9 mouse cellular contexts compared by ENCODE assay signal in the genomic region with DNA sequence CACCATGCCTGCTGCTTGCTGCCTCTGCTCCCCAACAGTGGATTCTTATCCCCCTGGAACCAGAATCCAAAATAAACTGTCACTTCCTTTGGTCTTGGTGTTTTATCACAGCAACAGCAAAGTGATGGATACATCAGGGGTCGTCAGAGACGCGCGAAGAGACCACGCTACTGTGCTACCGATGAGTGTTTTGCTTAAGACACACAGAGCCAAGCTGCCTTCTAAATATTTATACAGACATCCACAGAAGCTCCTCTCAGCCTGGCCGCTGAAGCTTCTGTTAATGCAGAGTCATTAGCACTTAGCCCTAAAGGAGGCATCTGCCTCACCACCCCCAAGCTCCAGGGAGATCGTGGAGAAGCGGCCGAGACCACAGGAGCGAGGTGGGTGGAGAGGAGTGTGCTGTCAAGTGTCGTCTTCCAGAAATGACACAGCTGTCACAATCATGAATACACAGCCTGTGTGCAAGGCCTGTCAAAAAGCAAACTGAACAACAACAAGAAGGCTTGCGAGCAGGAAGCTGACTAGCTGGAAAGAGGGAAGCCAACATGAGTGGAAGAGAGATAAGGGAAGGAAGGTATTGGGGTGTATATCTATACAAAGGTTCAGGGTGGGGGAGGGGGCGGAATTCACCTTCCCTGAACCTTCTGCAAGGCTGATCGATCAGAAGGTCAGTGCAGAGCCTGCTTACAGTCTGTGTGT.
DNase-seq lines count a peak whose midpoint lies in the region; ATAC-seq and TF ChIP-seq lines count a peak whose summit lies in the region.
"Had no signal": no experiment of that assay in that cellular context is flagged by ENCODE, and none has a peak within 500 bp of the region (broad histone marks: within the 10 kb centered on the region; RNA-seq: fewer than 3 reads in every experiment).

No protein-coding gene starts in this region.

- ATAC-seq in heart, embryonic 11.5 days (replicated peaks; ENCODE audit: insufficient number of reproducible peaks, low FRiP score, low TSS enrichment), result no peak
- ATAC-seq in G1E (ENCODE audit: extremely low read depth, insufficient number of reproducible peaks, low FRiP score, poor library complexity, severe bottlenecking), result 0 out of 2 replicates have a peak, but pooled peaks have one; percentile 12
- no peak for ATAC-seq in hindbrain, embryonic 14.5 days (ENCODE audit: low FRiP score)
- peak; percentile 54 for ATAC-seq in megakaryocyte-erythroid progenitor cell, adult 5-6 weeks (replicated peaks; ENCODE audit: low FRiP score, low TSS enrichment, poor library complexity, severe bottlenecking)
- no peak for ATAC-seq in activated CD4-positive, CD25-positive, alpha-beta regulatory T cell, adult 4 months

- H3K27me3 ChIP-seq in heart, embryonic 11.5 days (ENCODE audit: control insufficient read depth, insufficient read depth, low read length), result no peaks in the 10 kb centered on the region
- no peaks in the 10 kb centered on the region for H3K27me3 ChIP-seq in G1E (ENCODE audit: insufficient read depth, low read length)
- no peaks in the 10 kb centered on the region for H3K27me3 ChIP-seq in hindbrain, embryonic 14.5 days (ENCODE audit: control insufficient read depth, insufficient read depth, low read length)
- H3K27me3 ChIP-seq: neural tube, embryonic 12.5 days had no signal

- no peaks in the 10 kb centered on the region for H3K36me3 ChIP-seq in heart, embryonic 11.5 days (ENCODE audit: control insufficient read depth, insufficient read depth, low read length)
- no peaks in the 10 kb centered on the region for H3K36me3 ChIP-seq in G1E (replicated peaks)
- H3K36me3 ChIP-seq in hindbrain, embryonic 14.5 days (replicated peaks; ENCODE audit: control insufficient read depth, insufficient read depth), result no peaks in the 10 kb centered on the region
- H3K36me3 ChIP-seq: neural tube, embryonic 12.5 days had no signal

- TF ChIP-seq CTCF in G1E (IDR thresholded peaks at IDR 0.05; ENCODE audit: low read depth, low read length), result no peak

- H3K4me3 ChIP-seq in heart, embryonic 11.5 days (ENCODE audit: low read depth, low read length), result no peak overlapping the region
- H3K4me3 ChIP-seq in G1E (ENCODE audit: low read depth, low read length), result no peak overlapping the region
- no peak overlapping the region for H3K4me3 ChIP-seq in hindbrain, embryonic 14.5 days (replicated peaks; ENCODE audit: low read length)
- H3K4me3 ChIP-seq: neural tube, embryonic 12.5 days had no signal

- H3K27ac ChIP-seq in heart, embryonic 11.5 days (ENCODE audit: low read depth, low read length), result no peak overlapping the region
- H3K27ac ChIP-seq in hindbrain, embryonic 14.5 days, result 0 out of 2 replicates have a peak overlapping the region, but pooled peaks have one; percentile 26
- H3K27ac ChIP-seq: neural tube, embryonic 12.5 days had no signal

- DNase-seq in heart, adult 18-20 months, result no peak
- no peak for DNase-seq in G1E (ENCODE audit: low spot score)
- DNase-seq in hindbrain, embryonic 14.5 days (ENCODE audit: low spot score), result no peak
- DNase-seq in urinary bladder, postnatal 10 days (ENCODE audit: low spot score), result no peak
- DNase-seq in ovary, adult 18-20 months (ENCODE audit: low spot score), result no peak

- H3K9ac ChIP-seq in heart, embryonic 11.5 days (ENCODE audit: low read depth, low read length), result 0 out of 2 replicates have a peak overlapping the region, but pooled peaks have one; percentile 34
- no peak overlapping the region for H3K9ac ChIP-seq in hindbrain, embryonic 14.5 days
- H3K9ac ChIP-seq: neural tube, embryonic 12.5 days had no signal

- peak overlapping the region; percentile 42 for H3K4me2 ChIP-seq in heart, embryonic 11.5 days
- no peak overlapping the region for H3K4me2 ChIP-seq in hindbrain, embryonic 14.5 days (replicated peaks)
- H3K4me2 ChIP-seq: neural tube, embryonic 12.5 days had no signal

- H3K4me1 ChIP-seq in heart, embryonic 11.5 days (ENCODE audit: control insufficient read depth, insufficient read depth, low read length), result peaks cover 13% of the 10 kb centered on the region
- no peaks in the 10 kb centered on the region for H3K4me1 ChIP-seq in G1E (ENCODE audit: insufficient read depth, low read depth, low read length)
- H3K4me1 ChIP-seq in hindbrain, embryonic 14.5 days (replicated peaks; ENCODE audit: control insufficient read depth, insufficient read depth, low read length), result peaks cover 4% of the 10 kb centered on the region; the same call in 1 of the 2 replicates

- WGBS in heart, embryonic 11.5 days (ENCODE audit: insufficient replicate concordance), result 28% methylated on average over 15 of the region's 15 CpGs
- 56% methylated on average over 15 of the region's 15 CpGs for WGBS in hindbrain, embryonic 14.5 days

- no peaks in the 10 kb centered on the region for H3K9me3 ChIP-seq in heart, embryonic 11.5 days (replicated peaks; ENCODE audit: control insufficient read depth, low read length)
- H3K9me3 ChIP-seq in G1E (replicated peaks), result no peaks in the 10 kb centered on the region
- H3K9me3 ChIP-seq in hindbrain, embryonic 14.5 days (ENCODE audit: control insufficient read depth, low read length), result no peaks in the 10 kb centered on the region

Comparison
In these comparisons a context has a peak if more than half of its experiments do, and no peak if none do; other contexts are left out.
1. ATAC-seq: peak in G1E (single experiment) and megakaryocyte-erythroid progenitor cell, adult 5-6 weeks (single experiment); none in heart, embryonic 11.5 days (single experiment), hindbrain, embryonic 14.5 days (single experiment) and activated CD4-positive, CD25-positive, alpha-beta regulatory T cell, adult 4 months (single experiment).